Mouse (Mus musculus) ovary, adult 18-20 months (tissue): Measurements from ENCODE around the gene Chst15.
A peak's percentile ranks its signal among the peaks of the same experiment; 100 is the strongest.

Experiments
- DNase-seq: peaks from one replicate; pipeline ENCODE4 v3.0.0; 2022; ENCODE audit warnings: low spot score, mixed read lengths

Chst15 gene

DNA sequence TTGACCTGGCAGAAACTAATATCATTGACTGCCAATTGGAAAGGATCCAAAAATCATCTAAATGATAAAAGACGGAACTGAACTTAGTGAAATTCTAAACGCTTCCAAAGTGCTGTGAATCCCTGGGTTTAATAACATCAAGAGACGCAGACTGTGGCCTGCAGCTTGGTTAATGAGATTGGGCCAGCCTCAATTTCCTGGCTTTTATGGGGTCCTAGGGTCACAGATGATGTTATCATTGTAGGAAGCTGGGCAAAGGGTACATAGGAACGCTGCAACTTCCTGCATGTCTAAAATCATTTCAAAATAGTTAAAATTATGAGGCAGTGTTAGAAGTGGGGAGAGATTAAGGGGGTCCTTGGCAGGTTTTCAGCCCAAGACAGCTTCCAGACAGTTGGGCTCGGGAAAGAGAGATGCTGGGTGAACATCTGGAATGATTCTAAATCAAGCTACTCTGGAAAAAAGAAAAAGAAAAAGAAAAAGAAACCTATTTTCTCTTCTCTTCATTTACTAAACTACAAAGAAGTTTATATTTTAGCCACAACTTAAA lies 17.3 kb downstream of the Chst15 start:
- no peak for DNase-seq

DNA sequence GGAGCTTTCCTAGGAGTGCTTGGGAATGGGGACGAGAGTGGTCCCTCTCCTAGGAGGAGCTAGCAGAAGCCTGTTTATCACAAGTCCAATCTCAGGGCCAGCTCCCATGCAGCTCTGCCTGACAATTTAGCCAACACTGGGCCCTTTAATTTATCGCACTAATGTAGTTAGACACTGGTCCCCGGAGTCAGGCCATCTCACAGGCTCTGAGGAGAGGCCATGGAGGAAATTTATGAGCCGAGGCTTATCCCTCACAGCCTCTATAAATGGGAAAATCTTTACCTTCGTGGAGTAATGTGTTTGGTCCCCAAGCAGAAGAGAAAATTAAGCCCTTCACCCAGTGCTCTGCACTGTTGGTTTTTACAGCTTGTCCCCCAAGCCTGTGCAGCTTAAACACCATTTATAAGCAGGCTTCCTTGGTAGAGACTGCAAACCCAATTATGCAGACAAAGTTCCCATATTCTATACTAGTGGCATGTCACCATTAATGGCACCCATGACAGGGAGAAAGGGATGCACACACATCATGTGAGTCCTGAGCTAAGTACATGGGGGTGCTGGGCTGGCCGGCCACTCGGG lies 18.5 kb downstream of the Chst15 start:
- DNase-seq = no peak

DNA sequence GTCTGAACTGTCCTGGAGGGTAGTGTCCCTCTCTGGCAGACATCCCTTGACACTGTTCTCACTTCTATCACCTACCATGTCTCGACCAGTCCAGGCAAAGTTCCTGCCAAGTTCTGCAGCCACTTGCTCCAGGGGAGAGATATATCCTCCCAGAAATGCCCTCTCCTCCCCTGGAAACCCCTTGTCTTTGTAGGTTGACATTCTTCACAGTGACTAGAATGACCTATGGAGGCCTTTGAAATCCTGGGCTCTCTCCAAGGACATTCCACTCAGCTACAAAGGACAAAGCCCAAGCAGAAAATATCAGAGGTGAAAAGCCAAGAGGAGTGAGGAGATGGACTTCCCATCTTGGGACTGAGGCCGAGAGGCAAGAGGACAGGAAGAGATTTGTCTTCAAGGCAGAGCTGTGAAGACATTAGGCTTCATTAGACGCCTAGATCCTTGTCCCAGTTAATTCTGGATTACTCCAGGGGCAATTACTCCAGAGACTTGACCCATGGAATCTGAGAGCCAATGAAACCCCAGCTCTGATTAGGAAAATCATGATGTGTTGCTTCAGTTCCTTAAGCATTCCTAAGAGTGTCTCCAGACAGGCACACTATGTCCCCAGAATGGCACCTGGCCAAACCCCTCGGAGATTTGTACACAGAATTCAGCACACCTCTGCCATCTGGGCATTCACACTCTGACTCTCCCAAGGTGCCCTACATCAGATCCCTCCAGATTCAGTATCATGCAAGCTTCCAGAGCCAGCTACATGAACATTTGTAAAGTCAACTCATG lies 20.2 kb downstream of the Chst15 start:
- DNase-seq = no peak

DNA sequence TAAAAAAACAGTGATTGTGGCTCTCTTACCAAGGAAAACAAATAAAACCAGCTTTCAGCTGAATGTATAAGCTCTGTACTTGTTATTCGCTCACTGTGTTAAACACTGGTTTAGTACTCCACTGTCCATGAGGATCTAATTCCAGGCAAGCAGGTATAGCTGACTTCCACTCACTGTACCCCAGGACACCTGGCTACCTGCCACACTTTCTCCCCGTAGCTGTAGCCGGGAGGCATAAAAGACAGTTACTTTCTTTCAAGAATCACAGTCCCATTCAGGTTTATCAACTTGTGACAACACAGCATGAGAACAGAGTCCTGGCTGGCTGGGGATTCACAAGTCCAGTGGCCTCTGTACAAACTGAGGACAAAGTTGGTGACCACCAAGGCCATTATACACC lies 20.9 kb downstream of the Chst15 start:
- DNase-seq = no peak

DNA sequence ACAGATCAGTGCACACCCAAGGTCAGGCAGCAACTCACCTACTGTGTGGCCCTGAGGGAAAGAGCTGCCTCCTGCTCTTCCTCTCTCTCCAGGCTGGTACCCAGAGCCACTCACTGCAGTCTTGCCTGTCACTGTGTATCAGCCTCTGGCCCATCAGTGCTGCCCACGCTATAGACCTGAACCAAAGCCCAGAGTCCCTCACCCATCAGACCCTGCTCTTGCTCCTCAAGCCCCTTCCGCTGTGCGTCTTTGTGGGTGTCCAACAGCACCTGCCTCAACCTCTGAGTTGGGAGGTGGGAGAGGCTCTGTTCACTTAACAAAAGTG lies 29.7 kb downstream of the Chst15 start:
- DNase-seq = no peak

DNA sequence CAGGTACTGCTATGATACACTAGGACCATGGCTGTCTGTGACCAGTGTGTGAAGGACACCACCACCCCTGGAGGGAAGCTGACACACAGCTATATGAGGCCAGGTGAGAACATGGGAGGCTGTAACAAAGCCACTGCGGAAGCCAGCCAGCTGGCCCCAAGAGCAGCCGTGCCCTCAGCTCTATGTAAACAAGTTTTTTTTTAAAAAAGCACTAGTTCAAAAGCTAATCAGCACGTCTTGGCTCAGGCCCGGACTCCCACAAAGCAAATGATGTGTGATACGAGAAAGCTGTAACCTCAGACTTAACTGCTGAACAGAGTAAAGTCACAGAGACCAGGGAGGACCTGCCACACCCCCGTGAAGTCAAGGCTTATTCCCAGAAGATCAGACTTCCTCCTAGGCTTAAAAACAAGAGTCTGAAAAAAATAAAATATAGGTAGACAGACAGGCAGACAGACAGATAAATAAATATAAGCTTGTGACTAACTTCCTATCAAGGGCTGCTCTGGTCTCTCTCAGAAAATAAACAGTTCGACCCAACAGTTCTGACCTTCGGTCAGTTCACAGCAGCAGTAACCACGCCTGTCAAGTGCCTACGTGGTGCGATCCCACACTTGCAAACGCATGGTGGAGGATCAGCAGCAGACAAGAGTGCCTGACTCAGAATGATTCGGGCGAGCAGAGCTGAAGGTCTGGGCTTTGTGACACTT lies 30.2 kb downstream of the Chst15 start:
- DNase-seq = peak; percentile 36

DNA sequence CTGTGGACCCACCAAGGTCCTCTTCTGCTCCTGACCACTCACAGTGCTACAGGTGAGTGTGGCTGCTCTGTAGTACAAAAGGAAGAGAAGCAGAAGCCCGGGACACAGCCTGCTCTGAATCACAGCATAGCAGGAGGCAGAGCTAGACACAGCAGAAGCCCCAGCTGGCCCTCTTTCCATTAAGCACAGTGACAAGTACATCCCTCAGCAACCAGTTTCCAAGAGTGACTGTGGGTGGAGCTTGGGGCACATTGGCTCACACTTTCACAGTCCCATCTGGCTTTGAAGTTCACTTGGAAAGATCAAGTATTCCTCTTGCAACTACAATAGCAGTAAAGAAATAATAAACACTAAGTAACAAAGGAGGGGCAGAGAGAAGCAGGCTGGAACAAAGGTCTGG lies 32.2 kb downstream of the Chst15 start:
- DNase-seq = no peak

DNA sequence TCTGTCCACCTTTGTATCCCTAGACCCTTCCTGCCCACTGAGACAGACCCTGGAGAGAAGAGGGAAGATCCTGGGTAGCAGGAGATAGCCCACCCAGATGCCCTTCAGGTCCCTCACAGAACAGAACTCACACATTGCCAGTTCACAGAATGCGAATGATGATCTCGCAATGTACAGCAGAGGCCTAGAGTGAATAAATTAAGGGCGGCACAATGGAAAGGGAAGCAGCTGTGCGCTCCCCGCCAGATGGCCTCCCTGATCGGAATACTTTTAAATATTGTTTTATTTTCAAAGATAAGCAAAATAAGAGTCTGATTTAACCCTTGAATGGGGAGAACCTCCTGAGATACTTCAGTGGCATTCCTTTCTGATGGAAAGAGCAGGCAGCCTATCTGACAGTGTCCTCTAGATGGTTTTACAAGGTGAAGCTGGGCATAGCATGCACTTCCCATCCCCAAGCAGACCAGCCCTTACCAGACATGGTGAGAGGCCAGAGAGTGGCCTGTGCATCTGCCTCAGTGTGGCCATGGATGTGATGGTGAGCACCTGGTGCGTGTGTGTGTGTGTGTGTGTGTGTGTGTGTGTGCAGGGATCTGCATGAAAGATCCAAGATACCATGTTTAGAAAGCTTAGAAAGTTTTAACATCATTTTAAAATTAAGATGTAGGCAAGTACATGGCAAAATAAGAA lies 32.8 kb downstream of the Chst15 start:
- no peak for DNase-seq

DNA sequence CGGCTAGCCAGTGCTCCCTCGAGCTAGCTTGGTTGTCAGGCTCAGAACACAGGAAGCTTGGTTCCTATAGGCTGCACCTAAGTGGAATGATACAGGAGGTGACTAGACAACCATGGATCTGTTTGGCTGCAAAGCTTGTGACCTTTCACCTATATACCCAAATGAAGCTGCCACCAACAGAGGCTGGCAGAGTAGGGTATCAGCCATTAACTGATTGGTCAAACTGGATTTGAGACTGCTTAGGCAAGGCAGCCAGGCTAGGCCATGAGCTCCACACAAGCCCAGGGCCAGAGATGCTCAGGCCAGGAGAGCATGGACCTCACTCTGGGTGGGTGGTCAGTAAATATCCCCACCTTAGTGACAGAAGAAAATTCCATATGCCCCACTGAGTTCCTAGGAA lies 34.5 kb downstream of the Chst15 start:
- no peak for DNase-seq

DNA sequence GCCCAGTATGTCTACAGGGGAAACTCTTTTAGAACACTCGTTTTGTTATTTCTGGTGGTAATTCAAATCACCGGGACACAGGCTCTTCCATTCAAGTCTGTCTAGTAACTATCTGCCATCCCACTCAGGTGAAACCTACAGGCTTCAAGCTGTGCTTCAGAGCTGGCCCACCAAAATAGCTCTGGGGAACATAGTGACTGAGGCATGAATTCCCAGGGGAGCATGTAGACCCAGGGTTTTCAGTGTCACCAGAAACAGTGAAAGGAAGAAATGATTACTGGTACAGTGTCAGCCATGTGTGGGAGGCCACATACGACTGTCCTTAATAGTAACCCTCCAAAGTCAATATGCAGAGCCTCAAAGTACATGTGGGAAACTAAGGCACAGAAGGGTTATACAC lies 34.9 kb downstream of the Chst15 start:
- no peak for DNase-seq

DNA sequence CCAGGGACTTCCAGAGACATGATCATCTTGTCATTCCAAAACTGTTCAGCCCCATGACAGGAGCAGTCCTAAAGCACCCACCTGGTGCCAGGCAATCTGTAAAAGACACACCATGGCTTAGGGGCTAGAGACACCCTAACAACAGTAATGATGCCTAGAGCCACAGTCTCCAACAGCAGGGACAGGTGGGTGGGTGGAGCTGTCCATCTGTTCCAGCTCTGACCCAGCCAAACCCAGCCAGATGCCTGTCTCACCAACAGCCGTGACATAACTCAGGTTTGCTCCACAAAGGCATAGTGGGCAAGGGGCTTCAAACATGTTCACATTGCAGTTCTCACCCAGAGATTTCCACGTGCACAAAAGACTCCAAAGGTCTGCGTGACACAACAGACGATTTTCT lies 35.3 kb downstream of the Chst15 start:
- no peak for DNase-seq

DNA sequence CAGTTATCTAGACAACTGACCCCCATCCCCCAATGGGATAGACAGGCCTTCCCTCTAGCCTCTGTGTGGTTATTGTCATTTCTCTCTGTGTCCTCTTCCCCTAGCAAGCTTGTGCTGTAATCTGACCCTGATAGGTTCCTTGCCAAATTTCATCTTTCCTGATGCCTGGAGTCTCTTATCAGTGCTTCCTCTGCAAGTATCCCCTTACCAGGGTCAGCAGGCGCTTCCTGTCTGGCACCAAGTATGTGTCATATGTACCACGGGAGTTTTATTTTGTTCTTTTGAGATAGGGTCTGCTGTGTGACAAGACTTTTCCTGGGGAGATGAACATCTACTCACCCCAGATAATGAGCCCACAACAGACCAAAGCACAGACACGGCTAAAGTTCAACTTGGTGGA lies 38.4 kb downstream of the Chst15 start:
- no peak for DNase-seq

DNA sequence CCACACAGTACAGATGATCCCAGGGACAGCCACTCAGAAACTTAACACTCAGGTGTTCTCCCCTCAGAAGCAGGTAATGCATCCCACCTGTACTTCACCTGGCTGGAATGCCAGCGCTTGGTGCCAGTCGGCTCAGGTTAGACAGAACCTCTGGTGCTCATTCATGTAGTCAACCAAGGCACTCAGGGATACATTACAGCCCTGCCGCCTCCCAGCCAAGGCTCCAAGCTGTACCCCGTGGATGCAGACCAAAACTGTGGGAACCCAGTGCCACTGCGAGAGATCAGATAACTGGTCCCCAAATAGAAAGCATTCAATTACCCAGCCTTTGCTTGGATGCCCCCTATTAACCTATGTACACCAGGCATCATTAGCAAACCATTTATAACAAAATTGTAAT lies 40.7 kb downstream of the Chst15 start:
- DNase-seq = no peak

DNA sequence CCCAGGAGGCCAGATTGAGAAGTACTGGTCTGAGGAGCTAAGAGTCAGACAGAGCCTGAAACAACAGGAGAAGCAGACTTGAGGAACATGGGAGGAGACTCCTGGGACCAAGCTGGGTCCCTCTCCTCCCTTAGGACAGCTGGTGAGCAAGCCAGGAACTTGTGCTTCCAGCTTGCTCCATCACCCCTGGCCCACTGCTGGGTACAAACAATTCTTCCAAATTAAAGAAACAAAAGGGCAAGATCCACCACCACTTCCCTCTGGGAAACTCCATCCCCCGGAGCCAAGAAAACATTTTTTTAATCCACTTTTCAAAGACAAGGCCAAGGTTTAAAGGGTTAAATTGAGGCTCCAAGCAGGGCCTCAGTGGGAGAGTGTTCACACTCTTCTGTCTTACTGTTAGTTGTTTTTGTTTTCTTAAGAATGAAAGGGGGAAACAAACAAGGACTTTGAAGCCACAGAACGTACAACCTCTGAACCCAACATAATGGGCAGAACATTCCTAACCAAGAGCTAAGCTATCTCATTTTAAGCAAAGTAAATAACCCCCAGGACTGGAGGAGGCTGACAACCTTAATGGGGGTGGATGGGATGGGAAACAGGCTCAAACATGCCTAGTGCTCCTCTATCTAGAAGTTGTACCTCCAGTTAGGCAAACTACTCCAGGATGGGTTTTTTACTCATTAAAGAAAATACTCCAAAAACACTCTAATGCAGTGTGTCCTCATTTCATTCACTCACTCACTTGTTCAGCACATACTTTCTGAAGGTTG lies 43.1 kb downstream of the Chst15 start:
- DNase-seq = no peak

DNA sequence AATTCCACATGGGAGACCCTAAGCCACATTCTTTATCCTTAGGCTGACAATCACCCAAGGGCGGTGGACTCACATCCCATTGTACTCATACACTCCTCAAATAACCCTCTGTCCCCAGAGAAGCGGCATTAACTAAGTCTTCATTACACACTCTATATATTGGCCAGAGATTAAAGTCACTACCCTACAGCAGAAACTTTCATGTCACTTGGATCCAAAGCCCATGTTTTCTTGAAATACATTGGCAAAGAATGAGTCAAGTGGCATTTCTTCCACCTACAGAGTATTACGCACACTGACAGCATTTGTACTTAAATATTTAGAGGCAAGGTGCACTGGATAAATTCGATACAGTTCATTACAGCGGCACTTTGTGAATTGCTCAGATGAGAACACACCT lies 44.0 kb downstream of the Chst15 start:
- DNase-seq = no peak

DNA sequence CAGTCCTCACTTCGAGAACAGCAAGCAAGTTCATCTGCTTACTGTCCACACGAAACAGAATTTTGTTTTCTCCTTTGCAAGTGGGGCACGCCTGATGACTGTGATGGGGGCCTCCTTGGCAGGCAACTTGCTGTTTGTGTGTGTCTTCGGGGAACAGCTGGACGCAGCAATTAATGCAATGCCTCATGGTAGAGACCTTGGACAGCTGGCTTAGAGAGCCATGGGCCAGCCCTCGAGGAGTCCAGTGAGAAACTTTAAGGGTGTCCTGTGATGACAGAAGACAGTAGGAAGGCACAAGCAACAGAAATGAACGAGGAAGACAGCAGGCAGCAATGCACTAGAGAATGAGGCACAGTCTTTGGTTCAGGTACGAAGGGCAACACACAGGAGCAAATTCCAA lies 46.7 kb downstream of the Chst15 start:
- no peak for DNase-seq

DNA sequence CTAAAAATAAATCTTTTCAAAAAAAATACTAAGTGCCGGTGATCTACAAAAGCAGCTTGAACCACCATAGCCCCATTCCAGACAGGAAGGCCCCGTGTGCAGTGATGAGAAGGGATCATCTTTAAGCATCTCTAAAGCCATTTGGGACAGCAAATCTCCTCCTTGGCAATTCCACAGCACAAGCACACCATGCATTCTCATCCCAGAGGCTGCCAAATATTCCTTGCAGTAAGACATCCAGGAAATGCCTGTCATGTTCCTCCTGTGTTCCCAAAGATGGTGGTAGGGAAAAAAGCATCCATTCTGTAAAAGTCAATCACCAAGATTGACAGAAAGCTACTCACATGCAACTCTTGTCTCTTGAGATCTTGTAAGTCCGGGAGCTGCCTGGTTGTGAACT lies 47.4 kb downstream of the Chst15 start:
- no peak for DNase-seq

DNA sequence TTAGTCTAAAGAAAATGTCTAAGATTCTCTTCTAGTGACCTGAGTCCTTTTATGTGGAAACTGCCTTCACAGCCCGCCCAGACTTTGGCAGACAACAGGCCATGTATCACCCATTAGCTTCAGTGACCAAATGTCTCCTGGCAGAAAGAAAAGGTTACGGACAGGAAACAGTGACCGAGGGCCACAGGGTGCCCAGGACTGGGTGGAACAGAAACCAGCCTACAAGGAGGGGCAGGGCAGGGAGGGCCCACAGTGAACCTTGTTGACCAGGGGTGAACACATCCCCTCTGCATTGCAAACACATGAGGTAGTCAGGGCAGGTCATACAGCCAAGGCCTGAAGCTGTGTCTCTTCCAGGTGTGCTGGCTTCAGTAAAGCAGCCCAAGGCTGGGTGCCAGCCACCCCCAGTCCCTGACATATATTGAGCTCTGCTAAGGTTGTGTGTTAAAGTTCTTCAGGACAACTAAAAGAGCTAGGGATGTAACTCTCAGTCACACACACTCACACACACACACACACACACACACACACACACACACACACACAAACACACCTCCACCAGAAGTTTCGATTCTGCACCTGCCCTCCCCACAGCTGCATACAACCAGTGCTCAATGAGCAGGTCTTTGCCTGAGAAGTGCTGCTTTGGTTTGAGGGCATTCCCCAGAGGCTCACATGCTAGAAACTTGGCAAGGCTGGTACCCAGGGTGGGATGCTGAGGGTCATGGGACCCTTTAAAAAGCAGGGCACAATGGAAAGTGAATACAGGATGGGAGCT lies 49.1 kb downstream of the Chst15 start:
- DNase-seq = no peak

DNA sequence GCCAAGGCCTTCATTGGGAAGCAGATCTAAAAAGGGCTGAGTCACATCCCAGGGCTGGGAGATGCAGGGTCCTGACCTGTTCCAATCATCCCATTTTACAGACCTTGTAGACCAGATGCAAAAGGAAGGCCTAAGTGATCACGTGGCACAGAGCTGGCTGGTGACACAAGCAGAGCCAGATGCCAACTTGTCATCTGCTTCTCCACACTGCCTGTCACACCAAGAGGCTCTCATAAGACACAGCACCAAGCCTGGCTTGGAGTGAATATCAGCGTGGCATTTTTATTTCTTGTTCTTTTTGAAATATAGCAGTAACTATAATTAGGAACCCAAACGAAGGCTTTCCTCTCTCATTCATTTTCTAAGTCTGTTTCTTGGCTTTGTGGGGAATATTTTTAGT lies 52.3 kb downstream of the Chst15 start:
- no peak for DNase-seq

DNA sequence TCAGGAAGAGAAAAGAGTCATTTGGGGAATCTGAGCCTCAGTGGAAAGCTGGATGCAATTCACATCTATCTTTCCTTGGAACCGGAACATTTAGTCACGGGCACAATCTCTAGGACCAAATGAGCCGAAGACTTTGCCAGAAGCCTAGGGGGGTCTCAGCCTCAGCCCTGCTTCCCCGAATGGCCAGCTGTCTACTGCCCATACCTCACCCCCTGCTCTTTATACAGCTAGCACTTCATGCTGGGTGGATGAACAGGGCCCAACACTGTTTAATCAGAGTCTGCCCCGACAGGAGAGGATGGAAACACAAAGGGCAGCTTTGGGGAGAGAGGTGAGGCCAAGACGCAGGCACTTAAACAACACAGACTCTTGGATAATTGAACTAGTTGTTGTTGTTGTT lies 53.8 kb downstream of the Chst15 start:
- no peak for DNase-seq

DNA sequence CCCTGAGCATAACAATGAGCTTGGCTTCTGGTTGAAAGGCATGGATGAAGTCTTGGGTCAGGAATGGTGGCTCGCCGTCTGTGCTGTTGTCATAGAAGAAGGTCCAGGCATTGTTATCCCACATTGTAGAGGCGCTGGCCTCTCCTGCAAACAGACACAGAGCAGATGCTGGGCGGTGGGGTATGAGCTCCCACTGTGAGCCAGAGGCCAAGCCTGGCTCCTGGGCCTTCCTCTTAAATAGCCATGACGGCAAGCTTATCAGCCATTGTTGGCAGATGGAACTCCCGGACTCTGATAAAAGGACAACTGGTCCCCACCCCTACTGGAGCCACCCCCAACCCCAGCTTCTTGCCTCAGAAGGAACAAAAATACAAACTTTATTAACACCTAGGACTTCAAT lies 54.3 kb downstream of the Chst15 start:
- DNase-seq = no peak
